Mouse (Mus musculus): Measurements from ENCODE around the gene Pik3c2b. TPM values are rescaled to one million over a fixed set of nuclear protein-coding genes. Genes with fewer than 3 reads are reported as not detected.

Pik3c2b gene
- polyA plus RNA-seq, 1 experiment from 2014 or later = 7.1 TPM

DNA sequence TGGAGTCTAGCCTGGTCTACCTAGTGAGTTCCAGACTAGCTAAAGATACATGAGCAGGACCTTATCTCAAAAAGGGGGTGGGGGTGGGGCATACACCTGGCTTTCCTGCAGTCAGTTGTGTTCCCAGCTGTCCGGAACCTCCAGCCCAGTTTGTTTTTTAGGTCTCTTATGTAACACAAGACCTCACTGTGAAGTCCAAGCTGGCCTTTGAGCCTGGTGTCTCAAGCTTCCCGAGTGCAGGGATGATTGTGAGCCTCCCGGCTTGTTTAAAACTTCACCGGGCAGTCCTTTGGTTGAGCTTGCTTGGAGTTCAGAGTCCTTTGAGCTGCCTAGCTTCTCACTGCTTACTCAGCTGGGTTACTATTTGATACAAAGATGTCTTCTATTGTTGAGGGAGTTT lies 88.6 kb downstream of the Pik3c2b start:
- Histone ChIP-seq H3K27ac (ENCODE audit: low read depth) (0 out of 2 replicates have a peak overlapping the region, but pooled peaks have one; percentile 33), H3K4me3 (ENCODE audit: low read depth, low read length) (peak overlapping the region; percentile 99), H3K4me1 (ENCODE audit: insufficient read depth) (no peaks in the 10 kb centered on the region; the same call in 1 of the 2 replicates), H3K9ac (peak overlapping the region; percentile 98), H3K36me3 (ENCODE audit: insufficient read depth) (peaks cover 47% of the 10 kb centered on the region), H3K4me2 (peak overlapping the region; percentile 98), H3K27me3 (ENCODE audit: insufficient read depth, low read length) (no peaks in the 10 kb centered on the region), H3K9me3 (ENCODE audit: low read depth, low read length) (no peaks in the 10 kb centered on the region)
- TF ChIP-seq CTCF (IDR thresholded peaks at IDR 0.05; ENCODE audit: low read depth) = no peak
- no peak for ATAC-seq (ENCODE audit: insufficient read depth)
- no peak for DNase-seq
- 5% methylated on average over 4 of the region's 4 CpGs for WGBS

DNA sequence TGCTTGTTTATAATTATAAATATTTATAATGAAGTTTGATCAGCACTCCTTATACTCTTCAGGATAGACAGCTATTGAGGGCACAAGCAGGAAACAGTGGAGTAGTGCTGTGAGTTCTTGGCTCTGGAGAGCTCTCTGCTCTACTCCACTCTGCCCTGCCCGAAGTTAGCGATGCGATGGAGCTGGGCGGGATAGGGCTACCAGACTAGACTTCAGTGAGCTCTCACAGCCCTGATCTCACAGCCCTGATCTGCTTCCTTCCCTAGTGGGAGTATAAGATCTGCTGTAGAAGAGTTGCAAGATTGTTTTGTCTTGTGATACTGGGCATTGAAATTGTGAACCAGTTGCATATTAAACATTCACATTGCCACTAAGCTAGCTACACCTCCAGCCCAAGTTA lies 89.4 kb downstream of the Pik3c2b start:
- Histone ChIP-seq H3K36me3 (ENCODE audit: insufficient read depth) (peaks cover 53% of the 10 kb centered on the region), H3K4me2 (peak overlapping the region; percentile 98), H3K27me3 (ENCODE audit: insufficient read depth, low read length) (no peaks in the 10 kb centered on the region), H3K9ac (peak overlapping the region; percentile 23), H3K4me3 (ENCODE audit: low read depth, low read length) (peak overlapping the region; percentile 99), H3K27ac (ENCODE audit: low read depth) (no peak overlapping the region), H3K4me1 (ENCODE audit: insufficient read depth) (no peaks in the 10 kb centered on the region; the same call in 1 of the 2 replicates), H3K9me3 (ENCODE audit: low read depth, low read length) (no peaks in the 10 kb centered on the region)
- no peak for ATAC-seq (ENCODE audit: insufficient read depth)
- no peak for DNase-seq
- WGBS = 14% methylated on average over 4 of the region's 4 CpGs
- TF ChIP-seq CTCF (IDR thresholded peaks at IDR 0.05; ENCODE audit: low read depth) = no peak

DNA sequence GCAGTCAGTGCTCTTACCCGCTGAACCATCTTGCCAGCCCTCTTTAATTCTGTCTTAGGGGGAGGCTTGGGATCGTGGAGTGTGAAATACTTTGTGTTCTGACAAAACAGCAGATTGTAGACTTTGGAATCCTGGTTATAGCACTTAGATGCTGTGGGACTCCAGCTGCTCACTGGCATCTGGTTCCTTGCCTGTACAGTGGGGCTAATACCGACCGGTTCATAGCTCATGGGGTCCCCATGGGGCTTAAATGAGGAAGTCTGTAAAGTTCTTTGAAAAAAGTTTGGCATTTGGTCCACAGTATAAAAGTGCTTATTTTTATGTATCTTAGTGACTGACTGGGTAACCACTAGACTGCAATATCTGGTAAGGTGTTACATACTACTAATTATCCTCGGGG lies 90.3 kb downstream of the Pik3c2b start:
- Histone ChIP-seq H3K27ac (ENCODE audit: low read depth) (no peak overlapping the region), H3K4me3 (ENCODE audit: low read depth, low read length) (peak overlapping the region; percentile 99), H3K9ac (peak overlapping the region; percentile 24; the same call in 1 of the 2 replicates), H3K27me3 (ENCODE audit: insufficient read depth, low read length) (no peaks in the 10 kb centered on the region), H3K36me3 (ENCODE audit: insufficient read depth) (peaks cover 61% of the 10 kb centered on the region), H3K9me3 (ENCODE audit: low read depth, low read length) (no peaks in the 10 kb centered on the region), H3K4me1 (ENCODE audit: insufficient read depth) (no peaks in the 10 kb centered on the region; the same call in 1 of the 2 replicates), H3K4me2 (peak overlapping the region; percentile 98)
- WGBS = 67% methylated on average over 5 of the region's 5 CpGs
- no peak for TF ChIP-seq CTCF (IDR thresholded peaks at IDR 0.05; ENCODE audit: low read depth)
- DNase-seq = no peak
- ATAC-seq (ENCODE audit: insufficient read depth) = no peak

DNA sequence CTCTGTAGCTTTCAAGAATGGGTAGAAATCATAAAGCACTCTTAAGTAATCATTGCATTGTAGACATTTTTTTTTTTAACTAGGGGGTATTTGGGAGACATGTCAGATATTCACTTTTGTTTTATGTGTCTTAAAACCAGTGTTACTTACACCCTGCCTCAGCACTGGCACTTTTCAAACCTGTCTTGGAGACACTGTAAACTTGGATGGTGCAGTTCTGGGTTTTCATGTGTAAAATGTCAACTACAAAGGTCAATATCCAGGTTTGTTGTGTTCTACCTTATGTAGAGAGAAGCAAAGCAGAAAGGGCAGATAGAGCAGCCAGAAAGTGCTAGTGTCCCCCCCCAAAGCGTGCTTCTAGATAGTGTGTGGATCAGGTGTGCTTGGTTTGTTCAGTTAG lies 92.9 kb downstream of the Pik3c2b start:
- Histone ChIP-seq H3K27ac (ENCODE audit: low read depth) (no peak overlapping the region), H3K27me3 (ENCODE audit: insufficient read depth, low read length) (no peaks in the 10 kb centered on the region), H3K4me1 (ENCODE audit: insufficient read depth) (no peaks in the 10 kb centered on the region; the same call in 1 of the 2 replicates), H3K9ac (no peak overlapping the region), H3K9me3 (ENCODE audit: low read depth, low read length) (no peaks in the 10 kb centered on the region), H3K36me3 (ENCODE audit: insufficient read depth) (peaks cover 67% of the 10 kb centered on the region), H3K4me2 (no peak overlapping the region), H3K4me3 (ENCODE audit: low read depth, low read length) (no peak overlapping the region)
- DNase-seq (no peak), ATAC-seq (ENCODE audit: insufficient read depth) (no peak)
- no peak for TF ChIP-seq CTCF (IDR thresholded peaks at IDR 0.05; ENCODE audit: low read depth)
- WGBS = 94% methylated on average over 1 of the region's 1 CpGs

DNA sequence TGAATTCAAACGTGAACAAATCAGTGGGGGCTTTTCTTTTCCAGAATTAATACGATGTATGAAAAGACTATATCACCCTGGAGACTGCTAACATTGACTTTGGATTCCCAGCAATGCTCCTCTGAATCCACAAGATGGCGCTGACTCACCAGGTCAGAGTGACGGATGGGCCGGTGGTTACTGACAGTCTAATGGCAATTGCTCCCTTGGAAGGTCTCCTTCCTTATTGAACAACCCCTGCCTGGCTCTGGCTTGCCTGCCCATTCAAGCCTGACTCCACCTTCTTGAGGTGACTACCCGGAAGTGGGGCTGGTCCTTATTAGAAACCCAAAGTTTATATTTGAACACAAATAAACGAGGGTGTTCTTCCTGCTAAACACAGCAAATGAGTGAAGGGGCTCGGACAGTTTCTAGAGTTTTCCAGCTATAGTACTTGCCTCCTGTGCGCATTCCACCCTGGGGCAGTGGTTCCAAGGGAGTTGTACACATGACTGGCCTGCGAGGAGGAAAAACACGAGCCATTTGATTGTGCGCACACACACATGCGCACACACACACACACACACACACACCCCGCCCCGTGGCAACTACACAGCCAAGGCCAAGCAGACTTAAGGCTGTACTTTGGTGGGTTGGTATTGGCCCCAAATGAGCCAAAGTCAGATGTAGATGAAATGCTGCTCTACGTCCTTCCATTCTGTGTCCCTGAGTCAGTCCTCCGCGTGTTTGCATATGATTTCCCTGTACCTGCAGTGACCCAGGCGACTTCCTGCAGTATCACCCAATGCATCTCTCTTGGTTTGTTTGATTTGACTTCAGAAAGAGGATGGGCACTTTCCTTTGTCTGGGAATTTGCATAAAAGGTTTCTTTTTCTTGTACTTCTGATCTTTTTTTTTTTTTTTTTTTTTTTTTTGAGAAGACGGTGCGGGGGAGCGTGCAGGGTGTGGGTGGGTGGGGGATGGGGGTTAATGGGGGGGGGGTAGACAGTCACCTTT lies 100.8 kb downstream of the Pik3c2b start:
- WGBS = 55% methylated on average over 22 of the region's 22 CpGs
- Histone ChIP-seq H3K4me3 (ENCODE audit: low read depth, low read length) (no peak overlapping the region), H3K36me3 (ENCODE audit: insufficient read depth) (peaks cover 6% of the 10 kb centered on the region; the same call in 1 of the 2 replicates), H3K4me2 (no peak overlapping the region), H3K9ac (no peak overlapping the region), H3K27me3 (ENCODE audit: insufficient read depth, low read length) (no peaks in the 10 kb centered on the region), H3K4me1 (ENCODE audit: insufficient read depth) (no peaks in the 10 kb centered on the region), H3K27ac (ENCODE audit: low read depth) (no peak overlapping the region), H3K9me3 (ENCODE audit: low read depth, low read length) (no peaks in the 10 kb centered on the region; the same call in 1 of the 2 replicates)
- DNase-seq (peak; percentile 84), ATAC-seq (ENCODE audit: insufficient read depth) (no peak)
- peak; percentile 89 for TF ChIP-seq CTCF (IDR thresholded peaks at IDR 0.05; ENCODE audit: low read depth)

DNA sequence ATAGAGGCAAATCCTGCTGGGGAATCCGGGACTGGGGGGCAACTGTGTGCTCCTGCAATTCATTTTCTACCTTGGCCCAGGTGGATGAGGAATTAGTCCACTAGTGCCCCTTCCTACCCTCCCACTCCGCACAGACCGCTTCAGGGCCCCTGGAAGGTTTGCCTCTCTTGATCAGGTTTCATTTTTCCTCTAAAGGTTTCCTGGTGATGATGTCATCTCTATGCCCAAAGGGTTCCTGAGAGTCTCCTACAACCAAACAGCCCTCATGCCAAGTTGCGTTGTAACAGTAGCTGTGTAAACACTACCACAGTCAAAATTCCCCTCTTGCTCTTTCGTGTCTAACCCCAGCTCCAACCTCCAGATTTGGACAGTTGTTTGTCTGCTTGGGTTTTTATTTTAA lies 101.9 kb downstream of the Pik3c2b start:
- H3K27ac ChIP-seq (ENCODE audit: low read depth) = no peak overlapping the region
- no peaks in the 10 kb centered on the region for H3K36me3 ChIP-seq (ENCODE audit: insufficient read depth)
- H3K4me3 ChIP-seq (ENCODE audit: low read depth, low read length) = no peak overlapping the region
- no peak overlapping the region for H3K4me2 ChIP-seq
- no peak for ATAC-seq (ENCODE audit: insufficient read depth)
- no peak for TF ChIP-seq CTCF (IDR thresholded peaks at IDR 0.05; ENCODE audit: low read depth)
- H3K27me3 ChIP-seq (ENCODE audit: insufficient read depth, low read length) = no peaks in the 10 kb centered on the region
- no peak overlapping the region for H3K9ac ChIP-seq
- DNase-seq = no peak
- no peaks in the 10 kb centered on the region for H3K4me1 ChIP-seq (ENCODE audit: insufficient read depth)
- 56% methylated on average over 5 of the region's 5 CpGs for WGBS
- H3K9me3 ChIP-seq (ENCODE audit: low read depth, low read length) = no peaks in the 10 kb centered on the region; the same call in 1 of the 2 replicates

DNA sequence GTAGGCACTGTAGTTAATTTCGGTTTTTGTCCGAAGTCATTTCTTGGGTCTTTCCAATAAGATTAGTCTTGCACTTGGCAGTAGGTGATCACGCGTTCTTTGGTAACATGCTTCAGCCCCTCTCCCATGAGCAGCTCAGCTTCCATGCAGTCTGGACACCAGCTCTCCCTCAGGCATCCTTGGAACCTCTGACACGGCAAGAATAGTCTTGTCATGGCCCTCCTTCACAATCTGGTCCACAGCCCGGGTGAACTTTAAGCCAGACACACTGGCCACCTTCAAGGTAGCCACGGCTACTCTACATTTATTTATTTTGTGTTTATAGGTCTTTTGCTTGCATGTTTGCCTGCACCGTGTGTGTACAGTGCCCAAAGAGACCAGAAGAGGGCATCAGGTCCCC lies 102.7 kb downstream of the Pik3c2b start:
- Histone ChIP-seq H3K4me3 (ENCODE audit: low read depth, low read length) (no peak overlapping the region), H3K27ac (ENCODE audit: low read depth) (no peak overlapping the region), H3K27me3 (ENCODE audit: insufficient read depth, low read length) (no peaks in the 10 kb centered on the region), H3K4me2 (no peak overlapping the region), H3K36me3 (ENCODE audit: insufficient read depth) (no peaks in the 10 kb centered on the region), H3K9ac (no peak overlapping the region), H3K4me1 (ENCODE audit: insufficient read depth) (no peaks in the 10 kb centered on the region), H3K9me3 (ENCODE audit: low read depth, low read length) (no peaks in the 10 kb centered on the region; the same call in 1 of the 2 replicates)
- 91% methylated on average over 8 of the region's 8 CpGs for WGBS
- no peak for TF ChIP-seq CTCF (IDR thresholded peaks at IDR 0.05; ENCODE audit: low read depth)
- no peak for DNase-seq
- ATAC-seq (ENCODE audit: insufficient read depth) = no peak

All from lung, embryonic 14.5 days (tissue).